Mouse (Mus musculus) heart, adult 11 months (tissue): Measurements from ENCODE around the gene Itsn2.
A peak's percentile ranks its signal among the peaks of the same experiment; 100 is the strongest.
"Not testable (repeated sequence)": the region's sequence is repeated elsewhere in the genome, so short reads cannot be mapped to it uniquely, and the experiment has no call there.

Experiments used
- DNase-seq: peaks from one replicate; pipeline ENCODE4 v3.0.0; 2022

Itsn2 gene

GRCm38 (mm10) chr12:4592541-4593165, at the start of gene Itsn2, which contains the start of gene Gm3625:
TSS of gene Itsn2 (plus strand) at chr12:4592638.
TSS of gene Gm3625 (minus strand) at chr12:4592927.
- DNase-seq: peak; percentile 98

DNA sequence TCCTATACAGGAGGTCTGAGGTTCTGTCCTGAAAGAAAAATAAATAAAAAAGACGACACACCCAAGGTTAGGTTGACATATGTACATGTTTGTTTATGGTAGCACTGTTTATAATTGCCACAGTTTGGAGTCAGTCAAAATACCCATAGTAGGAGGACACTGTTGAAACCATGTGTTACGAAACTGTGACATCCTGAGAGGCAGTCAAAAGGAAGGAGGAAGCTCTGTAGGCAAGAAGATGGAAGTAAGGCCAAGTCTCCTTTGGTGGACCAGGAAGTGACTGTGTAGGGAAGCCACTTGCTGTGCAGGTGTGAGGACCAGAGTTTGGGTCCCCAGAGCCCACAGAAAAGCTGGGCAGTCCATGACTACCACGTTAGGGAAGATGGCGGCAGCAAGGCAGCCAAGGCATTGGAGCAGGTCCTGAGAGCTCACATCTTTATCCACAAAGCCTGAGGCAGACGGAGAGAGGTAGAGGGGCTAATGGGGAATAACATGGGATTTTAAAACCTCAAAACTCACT, 48.0 kb upstream of the Itsn2 start:
- peak; percentile 88 for DNase-seq

DNA sequence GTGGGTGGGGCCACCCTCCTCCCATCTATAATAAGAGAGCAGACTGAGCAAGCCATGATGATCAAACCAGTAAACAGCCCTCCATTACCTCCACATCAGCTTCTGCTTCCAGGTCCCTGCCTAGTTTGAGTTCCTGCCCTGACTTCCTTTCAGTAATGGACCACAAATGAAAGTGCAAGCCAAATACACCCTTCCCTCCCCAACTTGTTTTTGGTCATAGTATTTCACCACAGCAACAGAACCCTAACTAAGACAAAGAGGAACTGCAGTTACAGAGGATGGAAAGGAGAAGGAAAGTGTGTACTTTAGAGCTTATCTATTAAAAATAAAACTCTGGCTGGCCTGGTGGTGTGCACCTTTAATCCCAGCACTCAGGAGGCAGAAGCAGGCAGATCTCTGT, 47.0 kb upstream of the Itsn2 start:
- DNase-seq: no peak

GRCm38 (mm10) chr12:4546491-4546890, 45.9 kb upstream of the Itsn2 start:
- peak; percentile 96 for DNase-seq

GRCm38 (mm10) chr12:4547557-4547956, 44.9 kb upstream of the Itsn2 start:
- DNase-seq: peak; percentile 82

GRCm38 (mm10) chr12:4548053-4549013, 44.1 kb upstream of the Itsn2 start:
- DNase-seq: peak; percentile 93

- not testable (repeated sequence) for DNase-seq
Measured at GRCm38 (mm10) chr12:4553704-4554103, 38.7 kb upstream of the Itsn2 start.

DNA sequence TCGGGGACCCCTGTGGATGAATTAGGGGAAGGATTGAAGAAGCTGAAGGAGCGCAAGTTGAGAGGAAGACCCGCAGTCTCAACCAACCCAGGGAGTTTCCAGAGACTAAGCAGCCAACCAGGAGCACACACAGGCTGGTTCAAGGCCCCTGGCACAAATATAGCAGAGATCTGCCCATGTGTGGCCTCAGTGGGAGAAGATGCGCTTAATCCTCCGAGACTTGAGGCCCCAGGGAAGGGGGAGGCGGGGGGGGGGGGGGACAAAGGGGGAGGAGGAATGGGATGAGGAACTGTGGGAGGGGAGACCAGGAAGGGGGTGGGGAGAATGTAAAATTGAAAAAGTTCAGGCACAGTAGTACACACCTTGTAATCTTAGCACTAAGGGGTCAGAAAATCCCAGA, 37.0 kb upstream of the Itsn2 start:
- DNase-seq: no peak

DNA sequence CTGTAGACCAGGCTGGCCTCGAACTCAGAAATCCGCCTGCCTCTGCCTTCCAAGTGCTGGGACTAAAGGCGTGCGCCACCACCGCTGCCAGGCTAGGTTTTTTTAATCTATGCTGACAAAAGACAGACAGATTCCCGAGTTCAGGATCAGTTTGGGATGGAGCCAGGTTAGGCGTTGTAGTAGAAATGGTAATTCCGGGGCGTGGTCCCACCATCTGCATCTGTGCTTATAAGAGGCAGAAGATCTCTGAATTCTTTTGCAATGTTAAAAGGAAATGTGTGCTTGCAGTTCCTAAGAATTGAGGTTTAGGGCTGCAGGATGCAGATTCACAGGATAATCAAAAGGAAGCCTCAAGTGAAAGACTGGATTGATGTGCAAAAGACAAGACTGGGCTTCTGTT, 35.5 kb upstream of the Itsn2 start:
- DNase-seq: peak; percentile 86

DNA sequence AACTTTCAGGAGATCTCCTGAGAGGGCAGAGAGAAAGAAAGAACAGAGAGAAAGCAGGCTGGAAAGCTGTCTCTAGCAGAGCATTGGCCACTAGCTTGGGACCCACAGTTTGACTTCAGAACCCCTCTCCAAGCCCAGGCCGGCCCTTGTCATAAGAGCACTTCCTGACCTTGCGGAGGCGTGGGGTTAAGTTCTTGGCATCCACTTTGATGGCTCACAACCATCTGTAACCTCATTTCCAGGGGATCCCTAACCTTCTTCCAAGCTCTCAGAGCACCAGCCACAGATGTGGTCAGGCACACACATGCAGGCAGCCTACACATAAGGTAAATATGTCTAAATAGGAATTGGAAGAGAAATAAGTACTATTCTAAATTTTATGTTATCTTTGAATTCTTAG, 35.0 kb upstream of the Itsn2 start:
- DNase-seq: peak; percentile 93

- peak; percentile 40 for DNase-seq
Measured at GRCm38 (mm10) chr12:4558013-4558412, 34.4 kb upstream of the Itsn2 start.

DNA sequence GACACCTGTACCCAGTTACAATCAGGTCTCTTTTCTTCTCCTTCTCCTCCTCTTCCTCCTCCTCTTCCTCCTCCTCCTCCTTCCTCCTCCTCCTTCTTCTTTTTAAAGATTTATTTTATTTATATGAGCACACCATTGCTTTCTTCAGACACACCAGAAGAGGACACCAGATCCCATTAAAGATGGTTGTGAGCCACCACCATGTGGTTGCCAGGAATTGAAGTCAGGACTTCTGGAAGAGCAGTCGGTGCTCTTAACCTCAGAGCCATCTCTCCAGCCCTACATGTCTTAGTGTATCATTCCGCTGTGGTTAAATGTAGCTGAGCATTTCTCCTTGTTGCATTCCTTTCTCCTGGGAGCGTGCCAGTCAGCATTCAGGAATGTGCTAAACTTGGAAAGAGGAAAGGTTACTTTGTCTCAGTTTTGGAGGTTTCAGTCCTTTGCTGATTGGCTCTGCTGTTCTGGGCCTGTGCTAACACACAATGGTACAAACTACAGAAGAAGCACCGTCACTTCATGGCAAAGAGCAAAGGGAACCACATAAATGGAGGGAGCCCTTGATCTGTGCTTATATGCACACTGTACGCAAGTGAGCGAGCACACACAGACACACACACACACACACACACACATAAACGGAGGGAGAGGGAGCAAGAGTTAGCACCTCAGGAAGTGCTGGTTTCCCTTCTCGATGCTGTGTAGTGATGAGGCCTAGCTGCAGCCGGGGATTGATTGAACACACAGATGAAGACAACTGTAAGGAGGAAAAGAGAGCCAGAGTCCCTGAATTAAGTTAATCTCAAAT, 33.8 kb upstream of the Itsn2 start:
- DNase-seq: peak; percentile 88

DNA sequence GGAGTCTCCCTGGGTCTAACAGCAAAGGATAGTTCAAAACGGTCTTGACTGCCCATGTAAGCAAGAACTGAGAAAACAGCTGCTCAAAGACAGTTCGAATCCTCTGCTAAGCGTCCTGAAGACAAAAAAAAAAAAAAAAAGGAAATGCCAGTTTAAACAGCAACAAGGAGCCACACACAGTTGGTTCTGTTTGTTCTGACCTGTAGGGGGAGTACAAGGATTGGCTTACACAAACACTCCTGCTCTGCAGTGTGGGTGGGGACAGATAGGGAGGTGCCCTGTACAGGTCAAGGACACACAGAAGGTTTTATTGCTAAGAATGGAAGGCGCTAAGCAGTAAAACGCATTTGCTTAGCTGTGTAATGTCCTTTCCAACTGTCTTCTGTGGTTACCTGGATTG, 20.6 kb upstream of the Itsn2 start:
- DNase-seq: peak; percentile 95

DNA sequence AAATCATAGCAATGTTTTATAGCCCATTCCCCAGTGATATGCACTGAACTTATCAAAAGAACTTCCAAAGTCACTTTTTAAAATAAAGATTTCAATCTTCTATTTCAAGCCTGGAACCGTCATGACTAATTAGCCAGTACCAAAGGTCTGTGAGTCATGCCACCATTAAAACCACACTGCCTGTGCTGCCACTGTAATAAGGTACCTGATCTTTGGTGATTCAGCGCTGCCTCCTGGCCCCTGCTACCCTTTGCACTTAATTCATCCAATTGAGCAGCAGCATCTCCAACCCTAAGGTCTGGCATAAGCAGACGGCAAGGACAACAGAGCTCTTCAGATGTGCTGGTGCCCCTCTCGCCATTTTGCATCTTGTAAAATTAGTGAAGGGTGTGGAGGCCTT, 18.4 kb upstream of the Itsn2 start:
- DNase-seq: no peak

DNA sequence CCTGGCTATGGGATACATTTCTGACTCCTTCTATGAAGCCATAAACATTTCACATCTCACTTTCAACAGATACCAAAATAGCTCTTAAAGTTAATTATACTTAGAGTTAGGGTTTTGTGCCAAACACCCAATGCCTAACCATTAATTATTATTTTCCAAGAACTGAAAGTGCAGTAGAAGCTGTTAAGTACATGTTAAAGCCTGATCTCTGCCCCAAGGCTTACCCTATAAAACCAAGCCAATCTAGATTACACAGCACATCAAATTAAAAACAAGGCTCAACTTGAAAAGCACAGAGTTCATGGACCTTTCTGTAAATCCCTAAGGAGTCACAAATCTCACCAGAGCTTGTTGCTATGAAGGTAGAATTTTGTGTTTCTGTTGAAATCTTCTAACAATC, 10.1 kb upstream of the Itsn2 start:
- DNase-seq: no peak

- no peak for DNase-seq
Measured at GRCm38 (mm10) chr12:4587846-4588245, 4.6 kb upstream of the Itsn2 start.

- DNase-seq: peak; percentile 92
Measured at GRCm38 (mm10) chr12:4588603-4589002, 3.8 kb upstream of the Itsn2 start.

- DNase-seq: no peak
Measured at GRCm38 (mm10) chr12:4592025-4592424, 413 bp upstream of the Itsn2 start.

GRCm38 (mm10) chr12:4593166-4593929, 910 bp downstream of the Itsn2 start:
- DNase-seq: no peak

- DNase-seq: no peak
Measured at GRCm38 (mm10) chr12:4593930-4594391, 1.5 kb downstream of the Itsn2 start.

- DNase-seq: no peak
Measured at GRCm38 (mm10) chr12:4595055-4595454, 2.6 kb downstream of the Itsn2 start.
